Mouse (Mus musculus): ENCODE results near the gene 4921507P07Rik. TPM values are rescaled to one million over a fixed set of nuclear protein-coding genes. Genes with fewer than 3 reads are reported as not detected.

Gene 4921507P07Rik
- polyA plus RNA-seq, 1 experiment from 2014 or later = 0.48 TPM

DNA sequence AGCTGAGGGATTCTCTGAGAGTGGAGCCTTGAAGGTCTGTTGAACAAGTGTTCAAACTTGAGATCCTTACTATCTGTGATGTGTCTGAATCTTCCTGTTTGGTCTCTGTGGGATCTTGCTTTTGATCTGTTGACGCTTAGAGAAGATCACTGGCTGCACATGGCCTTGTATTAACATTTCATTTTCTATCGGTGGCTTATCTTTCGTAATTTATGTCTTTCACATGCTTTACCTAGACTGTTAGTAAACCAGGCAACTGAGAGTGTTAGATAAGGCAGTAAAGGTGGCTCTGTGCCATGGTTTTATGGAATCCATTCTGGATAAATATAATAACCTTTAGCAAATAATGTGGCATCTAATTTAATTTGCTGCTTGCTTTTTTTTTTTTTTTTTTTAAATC is 6.2 kb downstream of the 4921507P07Rik start:
- no peak overlapping the region for H3K9ac ChIP-seq
- WGBS = 66% methylated on average over 3 of the region's 3 CpGs
- no peaks in the 10 kb centered on the region for H3K27me3 ChIP-seq (replicated peaks)
- H3K36me3 ChIP-seq = peaks cover 7% of the 10 kb centered on the region
- no peak for ATAC-seq (ENCODE audit: extremely low read depth, insufficient number of reproducible peaks, low FRiP score, low TSS enrichment)
- no peak overlapping the region for H3K4me3 ChIP-seq
- no peak overlapping the region for H3K27ac ChIP-seq (replicated peaks)
- no peaks in the 10 kb centered on the region for H3K9me3 ChIP-seq
- peaks cover 10% of the 10 kb centered on the region for H3K4me1 ChIP-seq
- H3K4me2 ChIP-seq = no peak overlapping the region

DNA sequence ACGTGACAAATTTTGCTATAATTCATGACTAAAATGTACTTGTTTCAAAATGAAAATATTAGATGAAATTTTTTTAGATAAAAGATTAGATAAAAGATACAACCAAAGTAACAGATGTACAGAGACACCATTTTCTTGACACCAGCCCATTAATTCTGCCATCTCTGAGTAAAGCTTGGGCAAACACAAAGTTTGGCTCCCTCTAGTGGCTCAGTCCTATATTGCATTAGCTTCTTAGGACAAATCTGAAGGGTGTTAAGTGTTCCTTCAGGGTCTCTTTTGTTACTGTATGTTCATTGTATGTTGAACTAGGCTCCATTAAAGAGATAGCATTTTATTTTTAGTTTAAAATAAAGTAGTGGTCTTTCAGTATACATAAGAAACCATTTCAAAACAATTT is 8.2 kb downstream of the 4921507P07Rik start:
- whole genome bisulfite sequencing = 91% methylated on average over 1 of the region's 1 CpGs
- no peak for ATAC-seq (ENCODE audit: extremely low read depth, insufficient number of reproducible peaks, low FRiP score, low TSS enrichment)
- no peak overlapping the region for H3K4me3 ChIP-seq
- H3K4me2 ChIP-seq = no peak overlapping the region
- H3K27ac ChIP-seq (replicated peaks) = no peak overlapping the region
- no peaks in the 10 kb centered on the region for H3K9me3 ChIP-seq
- no peaks in the 10 kb centered on the region for H3K27me3 ChIP-seq (replicated peaks)
- H3K9ac ChIP-seq = no peak overlapping the region
- H3K36me3 ChIP-seq = 0 out of 2 replicates have a peak, but pooled peaks cover 3% of the 10 kb centered on the region
- peaks cover 11% of the 10 kb centered on the region for H3K4me1 ChIP-seq

DNA sequence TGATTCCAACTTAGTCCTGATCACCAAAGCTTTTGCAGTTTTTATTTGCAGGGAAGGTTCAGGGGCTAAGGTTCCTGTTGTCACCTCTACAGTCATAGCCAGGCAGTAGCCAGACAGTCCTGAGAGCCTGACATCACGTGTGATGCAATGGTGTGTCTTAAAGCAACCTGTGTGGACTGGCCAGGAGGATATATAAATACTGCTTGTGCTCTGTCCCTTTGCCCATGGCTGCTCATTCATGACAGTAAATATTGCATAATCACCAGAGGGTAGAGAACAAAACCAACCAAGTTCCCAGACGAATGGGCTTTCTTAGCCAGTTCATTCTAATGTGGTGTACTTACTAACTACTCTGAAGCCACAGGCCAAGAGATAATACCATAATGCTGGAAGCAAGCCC is 9.0 kb downstream of the 4921507P07Rik start:
- no peak overlapping the region for H3K27ac ChIP-seq (replicated peaks)
- H3K4me1 ChIP-seq = peaks cover 11% of the 10 kb centered on the region
- 85% methylated on average over 2 of the region's 2 CpGs for WGBS
- 0 out of 2 replicates have a peak, but pooled peaks cover 3% of the 10 kb centered on the region for H3K36me3 ChIP-seq
- no peak overlapping the region for H3K4me3 ChIP-seq
- ATAC-seq (ENCODE audit: extremely low read depth, insufficient number of reproducible peaks, low FRiP score, low TSS enrichment) = no peak
- H3K4me2 ChIP-seq = no peak overlapping the region
- H3K9ac ChIP-seq = no peak overlapping the region
- no peaks in the 10 kb centered on the region for H3K27me3 ChIP-seq (replicated peaks)
- no peaks in the 10 kb centered on the region for H3K9me3 ChIP-seq

GRCm38 (mm10) chr6:50586316-50586715 is 10.1 kb downstream of the 4921507P07Rik start:
- 0 out of 2 replicates have a peak, but pooled peaks cover 3% of the 10 kb centered on the region for H3K36me3 ChIP-seq
- no peak overlapping the region for H3K9ac ChIP-seq
- H3K27me3 ChIP-seq (replicated peaks) = no peaks in the 10 kb centered on the region
- no peaks in the 10 kb centered on the region for H3K9me3 ChIP-seq
- no peak overlapping the region for H3K27ac ChIP-seq (replicated peaks)
- no peak for ATAC-seq (ENCODE audit: extremely low read depth, insufficient number of reproducible peaks, low FRiP score, low TSS enrichment)
- no peak overlapping the region for H3K4me3 ChIP-seq
- peaks cover 11% of the 10 kb centered on the region for H3K4me1 ChIP-seq
- WGBS = 55% methylated on average over 5 of the region's 5 CpGs
- H3K4me2 ChIP-seq = no peak overlapping the region

DNA sequence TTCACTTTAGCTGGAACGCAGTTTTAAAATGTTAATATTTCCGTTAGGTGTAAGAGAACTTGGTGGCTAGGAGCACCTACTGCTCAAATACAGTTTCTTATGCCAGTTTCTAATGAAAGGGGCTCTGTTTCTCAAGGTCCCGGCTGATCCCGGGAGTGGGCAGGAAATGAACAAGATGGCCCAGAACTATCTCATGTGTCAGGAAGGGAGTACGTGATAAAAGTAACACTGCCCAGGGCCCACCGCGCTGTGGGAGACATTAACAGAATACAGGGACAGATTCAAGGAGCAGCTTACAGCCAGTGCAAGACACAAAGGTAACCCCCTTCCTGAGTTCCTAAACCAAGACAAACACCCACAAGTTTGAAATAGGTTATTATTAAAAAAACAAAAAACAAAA is 10.7 kb downstream of the 4921507P07Rik start:
- peak overlapping the region; percentile 48; the same call in 1 of the 2 replicates for H3K27ac ChIP-seq (replicated peaks)
- no peak for ATAC-seq (ENCODE audit: extremely low read depth, insufficient number of reproducible peaks, low FRiP score, low TSS enrichment)
- H3K4me3 ChIP-seq = no peak overlapping the region
- H3K9me3 ChIP-seq = no peaks in the 10 kb centered on the region
- H3K9ac ChIP-seq = no peak overlapping the region
- H3K4me1 ChIP-seq = peaks cover 11% of the 10 kb centered on the region
- 40% methylated on average over 7 of the region's 7 CpGs for WGBS
- no peaks in the 10 kb centered on the region for H3K27me3 ChIP-seq (replicated peaks)
- no peak overlapping the region for H3K4me2 ChIP-seq
- H3K36me3 ChIP-seq = 0 out of 2 replicates have a peak, but pooled peaks cover under 1% of the 10 kb centered on the region

DNA sequence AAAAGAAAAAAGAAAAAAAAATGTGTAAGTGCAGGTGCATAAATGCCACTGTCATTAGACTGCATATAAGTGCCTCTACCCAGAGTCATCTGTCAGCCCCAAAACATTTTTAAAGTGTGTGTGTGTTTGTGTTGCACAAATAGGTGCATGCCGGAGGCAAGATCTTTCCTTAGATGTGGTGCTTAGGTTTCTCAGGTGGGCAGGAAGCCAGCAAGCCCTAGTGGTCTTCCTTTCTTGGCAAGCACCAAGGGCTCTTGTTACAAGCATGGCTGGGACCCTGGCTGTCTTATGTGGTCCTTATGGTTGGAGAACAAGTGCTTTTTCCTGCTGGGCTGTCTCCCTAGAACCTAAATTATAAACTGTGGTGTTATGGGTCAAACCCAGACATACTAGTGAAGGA is 24.8 kb downstream of the 4921507P07Rik start:
- Histone ChIP-seq H3K27me3 (replicated peaks) (no peaks in the 10 kb centered on the region), H3K27ac (replicated peaks) (no peak overlapping the region), H3K4me3 (no peak overlapping the region), H3K4me2 (no peak overlapping the region), H3K4me1 (peaks cover 8% of the 10 kb centered on the region), H3K9ac (no peak overlapping the region), H3K36me3 (no peaks in the 10 kb centered on the region), H3K9me3 (no peaks in the 10 kb centered on the region)
- WGBS = 76% methylated on average over 1 of the region's 1 CpGs
- ATAC-seq (ENCODE audit: extremely low read depth, insufficient number of reproducible peaks, low FRiP score, low TSS enrichment) = no peak

GRCm38 (mm10) chr6:50566997-50567255 is 29.5 kb downstream of the 4921507P07Rik start:
- H3K4me3 ChIP-seq = peak overlapping the region; percentile 63
- peaks cover 13% of the 10 kb centered on the region for H3K4me1 ChIP-seq
- H3K9me3 ChIP-seq = no peaks in the 10 kb centered on the region
- 21% methylated on average over 6 of the region's 6 CpGs for WGBS
- H3K27me3 ChIP-seq (replicated peaks) = no peaks in the 10 kb centered on the region
- H3K4me2 ChIP-seq = peak overlapping the region; percentile 87
- no peak; the same call in 1 of the 2 replicates for ATAC-seq (ENCODE audit: extremely low read depth, insufficient number of reproducible peaks, low FRiP score, low TSS enrichment)
- peak overlapping the region; percentile 92 for H3K27ac ChIP-seq (replicated peaks)
- peaks cover 21% of the 10 kb centered on the region for H3K36me3 ChIP-seq
- peak overlapping the region; percentile 94 for H3K9ac ChIP-seq

- peak; percentile 97 for ATAC-seq (ENCODE audit: extremely low read depth, insufficient number of reproducible peaks, low FRiP score, low TSS enrichment)
- Histone ChIP-seq H3K4me2 (peak within 1 kb of the TSS; percentile 87), H3K4me3 (peak within 1 kb of the TSS; percentile 63), H3K4me1 (peaks cover 13% of the 10 kb centered on the region), H3K36me3 (peaks cover 21% of the 10 kb centered on the region), H3K27ac (replicated peaks) (peak within 1 kb of the TSS; percentile 92), H3K27me3 (replicated peaks) (no peaks in the 10 kb centered on the region), H3K9me3 (no peaks in the 10 kb centered on the region), H3K9ac (peak within 1 kb of the TSS; percentile 94)
- under 1% methylated on average over 78 of the region's 78 CpGs for WGBS
Observed at GRCm38 (mm10) chr6:50566141-50566996, 30.1 kb downstream of the 4921507P07Rik start, which contains the start of gene Cycs. Cycs (minus strand) TSS chr6:50566538.

DNA sequence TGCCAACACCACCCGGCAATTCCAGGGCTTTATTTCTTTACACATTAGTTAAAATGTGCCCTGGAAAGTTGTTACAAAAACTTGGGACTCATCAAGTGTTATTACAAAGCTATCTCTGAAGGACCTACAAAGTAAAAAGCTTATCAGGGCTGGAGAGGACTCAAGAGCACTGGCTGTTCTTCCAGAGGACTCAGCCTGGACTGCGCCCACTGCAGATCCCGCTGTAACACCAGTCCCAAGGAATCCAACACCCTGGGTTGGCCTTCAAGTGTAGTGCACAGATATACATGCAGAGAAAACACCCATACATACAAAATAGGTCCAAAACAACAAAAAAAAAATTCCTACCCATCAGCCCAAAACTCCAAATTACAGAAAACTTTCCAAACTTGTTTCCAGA is 32.8 kb downstream of the 4921507P07Rik start:
- H3K27me3 ChIP-seq (replicated peaks) = no peaks in the 10 kb centered on the region
- no peak for ATAC-seq (ENCODE audit: extremely low read depth, insufficient number of reproducible peaks, low FRiP score, low TSS enrichment)
- peaks cover 21% of the 10 kb centered on the region for H3K36me3 ChIP-seq
- no peak overlapping the region for H3K4me3 ChIP-seq
- H3K9ac ChIP-seq = no peak overlapping the region
- WGBS = 94% methylated on average over 3 of the region's 3 CpGs
- H3K4me2 ChIP-seq = no peak overlapping the region
- no peak overlapping the region for H3K27ac ChIP-seq (replicated peaks)
- peaks cover 22% of the 10 kb centered on the region for H3K4me1 ChIP-seq
- no peaks in the 10 kb centered on the region for H3K9me3 ChIP-seq

- Histone ChIP-seq H3K4me1 (peaks cover 19% of the 10 kb centered on the region), H3K4me3 (no peak overlapping the region), H3K4me2 (no peak overlapping the region), H3K9me3 (no peaks in the 10 kb centered on the region), H3K27ac (replicated peaks) (no peak overlapping the region), H3K36me3 (peaks cover 21% of the 10 kb centered on the region), H3K27me3 (replicated peaks) (no peaks in the 10 kb centered on the region), H3K9ac (no peak overlapping the region)
- 82% methylated on average over 4 of the region's 4 CpGs for WGBS
- ATAC-seq (ENCODE audit: extremely low read depth, insufficient number of reproducible peaks, low FRiP score, low TSS enrichment) = no peak
Observed at GRCm38 (mm10) chr6:50562421-50562820, 34.0 kb downstream of the 4921507P07Rik start.

DNA sequence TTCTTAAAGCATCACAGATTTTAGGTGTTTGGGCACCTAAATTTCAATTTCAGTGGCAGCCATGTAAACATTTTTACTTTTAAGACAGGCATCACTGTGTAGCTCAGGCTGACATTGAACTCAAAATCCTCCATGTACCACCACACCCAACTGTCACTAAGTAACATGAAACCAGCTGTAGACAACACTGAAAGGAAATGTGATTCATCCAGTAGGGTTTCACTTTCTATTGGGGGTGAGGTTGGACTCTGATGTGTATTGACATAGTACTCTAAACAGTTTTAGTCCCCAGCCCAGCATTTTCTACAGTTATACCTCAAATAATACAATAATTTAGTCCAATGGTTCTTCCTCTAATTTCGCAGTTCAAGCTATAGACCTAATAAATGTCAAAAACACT is 35.7 kb downstream of the 4921507P07Rik start:
- no peak overlapping the region for H3K4me3 ChIP-seq
- H3K4me2 ChIP-seq = no peak overlapping the region
- H3K27me3 ChIP-seq (replicated peaks) = no peaks in the 10 kb centered on the region
- H3K9me3 ChIP-seq = no peaks in the 10 kb centered on the region
- H3K9ac ChIP-seq = no peak overlapping the region
- peaks cover 13% of the 10 kb centered on the region for H3K4me1 ChIP-seq
- no peak overlapping the region for H3K27ac ChIP-seq (replicated peaks)
- peaks cover 21% of the 10 kb centered on the region for H3K36me3 ChIP-seq
- no peak for ATAC-seq (ENCODE audit: extremely low read depth, insufficient number of reproducible peaks, low FRiP score, low TSS enrichment)
- 92% methylated on average over 1 of the region's 1 CpGs for WGBS

DNA sequence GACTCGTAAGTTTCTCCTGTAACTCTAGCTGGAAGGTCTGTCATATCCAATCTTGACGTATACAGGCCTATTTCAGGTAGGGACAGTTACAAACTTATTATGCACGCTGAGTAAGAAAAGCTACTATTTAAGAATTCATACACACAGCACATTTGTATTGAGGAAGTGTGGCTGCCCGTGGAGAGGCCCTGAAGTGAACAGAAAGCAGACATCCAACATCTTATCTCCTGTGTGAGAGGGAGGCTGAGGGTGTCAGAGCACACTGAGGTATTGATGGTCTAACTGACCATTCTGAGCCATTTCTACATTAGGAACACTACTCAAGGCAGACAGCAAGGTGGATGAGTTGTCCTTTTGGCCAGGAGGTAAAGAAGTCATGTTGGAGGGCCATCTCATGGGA is 37.6 kb downstream of the 4921507P07Rik start:
- WGBS = 64% methylated on average over 4 of the region's 4 CpGs
- H3K4me2 ChIP-seq = no peak overlapping the region
- H3K4me1 ChIP-seq = peaks cover 9% of the 10 kb centered on the region; the same call in 1 of the 2 replicates
- H3K27me3 ChIP-seq (replicated peaks) = no peaks in the 10 kb centered on the region
- H3K9ac ChIP-seq = no peak overlapping the region
- no peak for ATAC-seq (ENCODE audit: extremely low read depth, insufficient number of reproducible peaks, low FRiP score, low TSS enrichment)
- H3K27ac ChIP-seq (replicated peaks) = no peak overlapping the region
- no peaks in the 10 kb centered on the region for H3K9me3 ChIP-seq
- H3K4me3 ChIP-seq = no peak overlapping the region
- H3K36me3 ChIP-seq = peaks cover 17% of the 10 kb centered on the region
